Mouse (Mus musculus): ENCODE measurements at regions not wholly inside any gene's neighbourhood (a gene's known extent, or its start where the extent isn't known, plus 50 kb on each side); places are given as distances from the start of the nearest gene placed in this dataset.

- TF ChIP-seq CTCF (IDR thresholded peaks at IDR 0.05; ENCODE audit: low read depth), result no peak
- no peak for TF ChIP-seq EP300 (IDR thresholded peaks at IDR 0.05; ENCODE audit: low read depth)
These were observed 68.9 kb downstream of the Cd24a start for GRCm38 (mm10) chr10:43646965-43647364.
